21 mouse cellular contexts compared by ENCODE assay signal in genomic region chr9:114699262-114699661, GRCm38 (mm10). TPM values are rescaled to one million over a fixed set of nuclear protein-coding genes. Genes with fewer than 3 reads are reported as not detected.
DNase-seq lines count a peak whose midpoint lies in the region; ATAC-seq and TF ChIP-seq lines count a peak whose summit lies in the region.
"Had no signal": no experiment of that assay in that cellular context is flagged by ENCODE, and none has a peak within 500 bp of the region (broad histone marks: within the 10 kb centered on the region; RNA-seq: fewer than 3 reads in every experiment).

No protein-coding gene starts in this region.

- intact Hi-C loops in left cerebral cortex, postnatal 36 days (cut with DNase I) = no loop called here

- H3K4me2 ChIP-seq in heart, postnatal 0 days (ENCODE audit: low read depth, low read length) = no peak overlapping the region
- H3K4me2 ChIP-seq in kidney, embryonic 14.5 days (replicated peaks; ENCODE audit: low read depth, low read length) = no peak overlapping the region
- H3K4me2 ChIP-seq: forebrain, embryonic 13.5 days; heart, embryonic 11.5 days; heart, embryonic 15.5 days; hindbrain, embryonic 15.5 days; kidney, embryonic 15.5 days had no signal

- peaks cover 23% of the 10 kb centered on the region for H3K36me3 ChIP-seq in heart, postnatal 0 days (replicated peaks; ENCODE audit: control insufficient read depth, insufficient read depth, low read length)
- peaks cover 7% of the 10 kb centered on the region; the same call in 1 of the 2 replicates for H3K36me3 ChIP-seq in kidney, embryonic 14.5 days (ENCODE audit: control insufficient read depth, insufficient read depth, low read length)
- H3K36me3 ChIP-seq in ES-Bruce4 (ENCODE audit: control insufficient read depth, insufficient read depth, low read length, poor library complexity, severe bottlenecking) = peaks cover 12% of the 10 kb centered on the region

- 59% methylated on average over 6 of the region's 6 CpGs for WGBS in heart, postnatal 0 days
- 76% methylated on average over 6 of the region's 6 CpGs for WGBS in kidney, embryonic 14.5 days

- TF ChIP-seq POLR2A in ES-Bruce4 (IDR thresholded peaks at IDR 0.05; ENCODE audit: insufficient read depth, low read length) = no peak

- TF ChIP-seq EP300 in heart, postnatal 0 days (IDR thresholded peaks at IDR 0.05; ENCODE audit: low read depth) = no peak
- TF ChIP-seq EP300 in ES-Bruce4 (IDR thresholded peaks at IDR 0.05; ENCODE audit: insufficient read depth, low read depth, low read length) = no peak

- H3K27ac ChIP-seq in heart, postnatal 0 days (ENCODE audit: low read depth) = peak overlapping the region; percentile 32; the same call in 1 of the 2 replicates
- no peak overlapping the region for H3K27ac ChIP-seq in kidney, embryonic 14.5 days (ENCODE audit: low read depth, low read length)
- H3K27ac ChIP-seq in ES-Bruce4 (ENCODE audit: insufficient read depth, low read length) = 0 out of 2 replicates have a peak overlapping the region, but pooled peaks have one; percentile 4
- H3K27ac ChIP-seq: embryonic facial prominence, embryonic 10.5 days; forebrain, embryonic 13.5 days; heart, embryonic 15.5 days; hindbrain, embryonic 15.5 days had no signal

- no peak overlapping the region for H3K9ac ChIP-seq in heart, postnatal 0 days (replicated peaks; ENCODE audit: low read depth, low read length)
- H3K9ac ChIP-seq in kidney, embryonic 14.5 days (ENCODE audit: low read depth, low read length) = no peak overlapping the region
- no peak overlapping the region for H3K9ac ChIP-seq in ES-Bruce4 (ENCODE audit: low read depth, poor library complexity, severe bottlenecking)
- H3K9ac ChIP-seq: forebrain, embryonic 13.5 days; forebrain, postnatal 0 days; heart, embryonic 15.5 days; hindbrain, embryonic 15.5 days; kidney, embryonic 15.5 days had no signal

- H3K4me3 ChIP-seq in heart, postnatal 0 days (ENCODE audit: low read depth, low read length) = no peak overlapping the region
- no peak overlapping the region for H3K4me3 ChIP-seq in kidney, embryonic 14.5 days (ENCODE audit: low read length)
- H3K4me3 ChIP-seq in ES-Bruce4 (ENCODE audit: low read depth, low read length) = no peak overlapping the region
- H3K4me3 ChIP-seq: embryonic facial prominence, embryonic 10.5 days; forebrain, embryonic 13.5 days; heart, embryonic 15.5 days; hindbrain, embryonic 15.5 days; kidney, embryonic 15.5 days had no signal

- no peaks in the 10 kb centered on the region for H3K9me3 ChIP-seq in heart, postnatal 0 days (replicated peaks; ENCODE audit: control insufficient read depth, low read length)
- H3K9me3 ChIP-seq in kidney, embryonic 14.5 days (ENCODE audit: control insufficient read depth, low read length) = no peaks in the 10 kb centered on the region
- no peaks in the 10 kb centered on the region for H3K9me3 ChIP-seq in ES-Bruce4 (replicated peaks; ENCODE audit: control insufficient read depth, insufficient read depth, low read length, poor library complexity, severe bottlenecking)
- H3K9me3 ChIP-seq: embryonic facial prominence, embryonic 10.5 days; forebrain, embryonic 13.5 days; heart, embryonic 15.5 days; hindbrain, embryonic 15.5 days; kidney, embryonic 15.5 days had no signal

- no peak for TF ChIP-seq CTCF in heart, postnatal 0 days (IDR thresholded peaks at IDR 0.05; ENCODE audit: low read depth)
- TF ChIP-seq CTCF in ES-Bruce4 (IDR thresholded peaks at IDR 0.05; ENCODE audit: low read depth, low read length) = no peak

- no peak for ATAC-seq in heart, postnatal 0 days (ENCODE audit: insufficient read depth, low read depth)
- no peak for ATAC-seq in kidney, embryonic 14.5 days (ENCODE audit: low FRiP score, low TSS enrichment)
- ATAC-seq: forebrain, embryonic 13.5 days; forebrain, postnatal 0 days; intestine, embryonic 16.5 days had no signal

- peak; percentile 27 to 48 for DNase-seq in cerebellum, postnatal 14 days
- no peak for DNase-seq in cerebellum, adult 18-20 months
- no peak for DNase-seq in heart, postnatal 0 days (ENCODE audit: low spot score)
- no peak for DNase-seq in heart, adult 11 months
- peak; percentile 53 for DNase-seq in kidney, adult 9 months
- no peak for DNase-seq in left cerebral cortex, postnatal 36 days (ENCODE audit: low spot score in 2 of 2)
- DNase-seq: adrenal gland, adult 2 months; adrenal gland, postnatal 25 days; cerebellum, adult 11 months; forebrain, postnatal 0 days; gastrocnemius, postnatal 14 days had no signal

- H3K4me1 ChIP-seq in heart, postnatal 0 days (ENCODE audit: control insufficient read depth, insufficient read depth) = no peaks in the 10 kb centered on the region
- no peaks in the 10 kb centered on the region for H3K4me1 ChIP-seq in kidney, embryonic 14.5 days (ENCODE audit: control insufficient read depth, insufficient read depth, low read length)
- peaks cover 11% of the 10 kb centered on the region for H3K4me1 ChIP-seq in ES-Bruce4 (ENCODE audit: control insufficient read depth, insufficient read depth, low read length)
- H3K4me1 ChIP-seq: embryonic facial prominence, embryonic 10.5 days; forebrain, embryonic 13.5 days; hindbrain, embryonic 15.5 days had no signal

- no peaks in the 10 kb centered on the region for H3K27me3 ChIP-seq in heart, postnatal 0 days (ENCODE audit: control insufficient read depth, insufficient read depth, low read length)
- no peaks in the 10 kb centered on the region for H3K27me3 ChIP-seq in kidney, embryonic 14.5 days (ENCODE audit: control insufficient read depth, insufficient read depth, low read length)
- no peaks in the 10 kb centered on the region for H3K27me3 ChIP-seq in ES-Bruce4 (ENCODE audit: control insufficient read depth, insufficient read depth, low read length, poor library complexity, severe bottlenecking)
- H3K27me3 ChIP-seq: CH12.LX; forebrain, embryonic 13.5 days; heart, embryonic 15.5 days; hindbrain, embryonic 15.5 days; kidney, embryonic 15.5 days had no signal

RNA-seq across cellular contexts. Expression of gene Dync1li1, which starts 10.7 kb away (rescaled TPM):
- 76.0 and 84.0 TPM in 2 replicates for total RNA-seq in heart, postnatal 0 days (2014; rRNA removed; ENCODE audit: low replicate concordance)
- polyA plus RNA-seq in heart, postnatal 0 days (2015; fragmentation: Nextera tagmentation; extraction: Ambion mirVana) = 70.5 and 75.2 TPM in 2 replicates
- 37.7 and 55.9 TPM in 2 replicates for polyA plus RNA-seq in kidney, embryonic 14.5 days (2014; fragmentation: Nextera tagmentation; extraction: Ambion mirVana)
- 73.5 and 73.8 TPM in 2 replicates for polyA plus RNA-seq in ES-Bruce4 (2011; ENCODE audit: insufficient read depth, insufficient read length, low read depth, missing spikeins)
- total RNA-seq in left cerebral cortex, postnatal 36 days (2021) = 10 to 100 TPM; 91.3 to 92.5 TPM

RNA-seq across cellular contexts. Expression of gene Cmtm6, which starts 31.7 kb away (rescaled TPM):
- total RNA-seq in heart, postnatal 0 days (2014; rRNA removed; ENCODE audit: low replicate concordance) = 22.8 and 30.1 TPM in 2 replicates
- 29.9 and 33.8 TPM in 2 replicates for polyA plus RNA-seq in heart, postnatal 0 days (2015; fragmentation: Nextera tagmentation; extraction: Ambion mirVana)
- 25.0 and 53.0 TPM in 2 replicates for polyA plus RNA-seq in kidney, embryonic 14.5 days (2014; fragmentation: Nextera tagmentation; extraction: Ambion mirVana)
- 47.4 and 49.3 TPM in 2 replicates for polyA plus RNA-seq in ES-Bruce4 (2011; ENCODE audit: insufficient read depth, insufficient read length, low read depth, missing spikeins)
- 10 to 100 TPM; 19.0 to 21.5 TPM for total RNA-seq in left cerebral cortex, postnatal 36 days (2021)

RNA-seq across cellular contexts. Expression of gene Cnot10, which starts 59.3 kb away (rescaled TPM):
- 19.7 and 35.6 TPM in 2 replicates for total RNA-seq in heart, postnatal 0 days (2014; rRNA removed; ENCODE audit: low replicate concordance)
- 24.3 and 25.7 TPM in 2 replicates for polyA plus RNA-seq in heart, postnatal 0 days (2015; fragmentation: Nextera tagmentation; extraction: Ambion mirVana)
- 41.8 and 74.7 TPM in 2 replicates for polyA plus RNA-seq in kidney, embryonic 14.5 days (2014; fragmentation: Nextera tagmentation; extraction: Ambion mirVana)
- 57.6 and 61.0 TPM in 2 replicates for polyA plus RNA-seq in ES-Bruce4 (2011; ENCODE audit: insufficient read depth, insufficient read length, low read depth, missing spikeins)
- 10 to 100 TPM; 38.2 to 51.7 TPM for total RNA-seq in left cerebral cortex, postnatal 36 days (2021)

Comparison
In these comparisons a context has a peak if more than half of its experiments do, and no peak if none do; other contexts are left out.
1. DNase-seq: peak in cerebellum, postnatal 14 days (2 of 2) and kidney, adult 9 months (single experiment); none in cerebellum, adult 18-20 months (0 of 2), heart, postnatal 0 days (single experiment), heart, adult 11 months (single experiment) and left cerebral cortex, postnatal 36 days (0 of 2).